In genomic region chr17:78792122-78792521, GRCm38 (mm10) we compare ENCODE assay signal across 28 mouse cellular contexts. TPM values are rescaled to one million over a fixed set of nuclear protein-coding genes. Genes with fewer than 3 reads are reported as not detected.
DNase-seq lines count a peak whose midpoint lies in the region; ATAC-seq and TF ChIP-seq lines count a peak whose summit lies in the region.
"Had no signal": no experiment of that assay in that cellular context is flagged by ENCODE, and none has a peak within 500 bp of the region (broad histone marks: within the 10 kb centered on the region; RNA-seq: fewer than 3 reads in every experiment).

No protein-coding gene starts in this region.

- 74% methylated on average over 3 of the region's 3 CpGs for WGBS in heart, adult 2 months
- 68% methylated on average over 3 of the region's 3 CpGs for WGBS in heart, embryonic 15.5 days
- 83% methylated on average over 3 of the region's 3 CpGs for WGBS in lung, embryonic 14.5 days

- TF ChIP-seq POLR2A in heart, adult 2 months (IDR thresholded peaks at IDR 0.05; ENCODE audit: insufficient read depth, low read depth, low read length): no peak

- no peaks in the 10 kb centered on the region; the same call in 1 of the 2 replicates for H3K79me2 ChIP-seq in heart, adult 2 months (replicated peaks; ENCODE audit: control insufficient read depth, insufficient read depth, low read length)

- TF ChIP-seq EP300 in heart, adult 2 months (IDR thresholded peaks at IDR 0.05; ENCODE audit: insufficient read depth, low read depth, low read length): no peak

- no peak for ATAC-seq in heart, embryonic 15.5 days (replicated peaks; ENCODE audit: insufficient number of reproducible peaks, insufficient read depth, low FRiP score, low read depth)
- ATAC-seq in lung, embryonic 14.5 days (ENCODE audit: insufficient read depth): no peak
- ATAC-seq: CD4-positive, CD25-positive, alpha-beta regulatory T cell, adult 4 months; forebrain, embryonic 13.5 days; midbrain, embryonic 16.5 days had no signal

- 0 out of 2 replicates have a peak overlapping the region, but pooled peaks have one; percentile 9 for H3K4me2 ChIP-seq in heart, embryonic 15.5 days
- no peak overlapping the region for H3K4me2 ChIP-seq in lung, embryonic 14.5 days
- H3K4me2 ChIP-seq: embryonic facial prominence, embryonic 13.5 days; forebrain, embryonic 13.5 days; hindbrain, embryonic 13.5 days; liver, embryonic 15.5 days; neural tube, embryonic 13.5 days had no signal

- DNase-seq in heart, adult 2 months: no peak
- DNase-seq in heart, postnatal 10 days: no peak
- DNase-seq in heart, postnatal 4 days: no peak
- no peak for DNase-seq in lung, embryonic 14.5 days
- DNase-seq in lung, postnatal 4 days: no peak
- no peak for DNase-seq in adrenal gland, adult 2 months
- DNase-seq: cerebellum, adult 8-10 months; cerebellum, postnatal 36 days; embryo, embryonic 11 days; kidney, postnatal 14 days; liver; retina, postnatal 1 day; right cerebral cortex, postnatal 25 days; spleen, adult 18-20 months; thymus, postnatal 14 days had no signal

- intact Hi-C loops in heart, adult 2 months (cut with DNase I): no loop called here
- intact Hi-C loops in heart, postnatal 10 days (cut with DNase I): no loop called here

- no peak for TF ChIP-seq CTCF in heart, adult 2 months (IDR thresholded peaks at IDR 0.05)
- no peak for TF ChIP-seq CTCF in lung, embryonic 14.5 days (IDR thresholded peaks at IDR 0.05; ENCODE audit: low read depth)

- no peak overlapping the region for H3K9ac ChIP-seq in heart, adult 2 months (ENCODE audit: low read depth, low read length)
- no peak overlapping the region for H3K9ac ChIP-seq in heart, embryonic 15.5 days
- no peak overlapping the region for H3K9ac ChIP-seq in lung, embryonic 14.5 days
- H3K9ac ChIP-seq: embryonic facial prominence, embryonic 13.5 days; forebrain, embryonic 13.5 days; hindbrain, embryonic 13.5 days; liver, embryonic 15.5 days; neural tube, embryonic 13.5 days had no signal

- peaks cover 6% of the 10 kb centered on the region for H3K4me1 ChIP-seq in heart, adult 2 months (ENCODE audit: control insufficient read depth, insufficient read depth, low read length)
- peaks cover 16% of the 10 kb centered on the region for H3K4me1 ChIP-seq in heart, embryonic 15.5 days (replicated peaks)
- H3K4me1 ChIP-seq in lung, embryonic 14.5 days (ENCODE audit: insufficient read depth): no peaks in the 10 kb centered on the region
- H3K4me1 ChIP-seq: embryonic facial prominence, embryonic 13.5 days; forebrain, embryonic 13.5 days; hindbrain, embryonic 13.5 days; limb, embryonic 10.5 days; liver, embryonic 15.5 days; midbrain, embryonic 10.5 days; neural tube, embryonic 13.5 days had no signal

- H3K27ac ChIP-seq in heart, adult 2 months: peak overlapping the region; percentile 80
- H3K27ac ChIP-seq in heart, embryonic 15.5 days: peak overlapping the region; percentile 94
- peak overlapping the region; percentile 1; the same call in 1 of the 2 replicates for H3K27ac ChIP-seq in lung, embryonic 14.5 days (ENCODE audit: low read depth)
- H3K27ac ChIP-seq: embryonic facial prominence, embryonic 13.5 days; forebrain, embryonic 13.5 days; hindbrain, embryonic 13.5 days; layer of hippocampus, adult 2 months; limb, embryonic 10.5 days; liver, embryonic 15.5 days; macrophage; midbrain, embryonic 10.5 days; neural tube, embryonic 13.5 days had no signal

- H3K36me3 ChIP-seq in heart, adult 2 months (ENCODE audit: control insufficient read depth, insufficient read depth, low read length): peaks cover 21% of the 10 kb centered on the region
- peaks cover 31% of the 10 kb centered on the region for H3K36me3 ChIP-seq in heart, embryonic 15.5 days
- peaks cover 45% of the 10 kb centered on the region for H3K36me3 ChIP-seq in lung, embryonic 14.5 days (ENCODE audit: insufficient read depth)

- H3K9me3 ChIP-seq in heart, embryonic 15.5 days (replicated peaks): no peaks in the 10 kb centered on the region
- no peaks in the 10 kb centered on the region for H3K9me3 ChIP-seq in lung, embryonic 14.5 days (ENCODE audit: low read depth, low read length)
- H3K9me3 ChIP-seq: embryonic facial prominence, embryonic 13.5 days; forebrain, embryonic 13.5 days; hindbrain, embryonic 13.5 days; limb, embryonic 10.5 days; liver, embryonic 15.5 days; midbrain, embryonic 10.5 days; neural tube, embryonic 13.5 days had no signal

- H3K27me3 ChIP-seq in heart, adult 2 months (ENCODE audit: control insufficient read depth, insufficient read depth, low read length): no peaks in the 10 kb centered on the region
- H3K27me3 ChIP-seq in heart, embryonic 15.5 days: no peaks in the 10 kb centered on the region
- H3K27me3 ChIP-seq in lung, embryonic 14.5 days (ENCODE audit: insufficient read depth, low read length): no peaks in the 10 kb centered on the region
- H3K27me3 ChIP-seq: embryonic facial prominence, embryonic 13.5 days; forebrain, embryonic 13.5 days; hindbrain, embryonic 13.5 days; liver, embryonic 15.5 days; neural tube, embryonic 13.5 days had no signal

- no peak overlapping the region for H3K4me3 ChIP-seq in heart, adult 2 months
- no peak overlapping the region for H3K4me3 ChIP-seq in heart, embryonic 15.5 days
- H3K4me3 ChIP-seq in lung, embryonic 14.5 days (ENCODE audit: low read depth, low read length): no peak overlapping the region
- H3K4me3 ChIP-seq: embryonic facial prominence, embryonic 13.5 days; forebrain, embryonic 13.5 days; hindbrain, embryonic 13.5 days; layer of hippocampus, adult 2 months; limb, embryonic 10.5 days; liver, embryonic 15.5 days; midbrain, embryonic 10.5 days; myocyte; neural tube, embryonic 13.5 days had no signal

RNA-seq across cellular contexts. Expression of gene Heatr5b, which starts 43.0 kb away (rescaled TPM):
- 10 to 100 TPM; 38.8 to 45.7 TPM for total RNA-seq in heart, adult 2 months (2021)
- polyA plus RNA-seq in heart, adult 2 months (2012; rRNA removed): 27.7 and 57.3 TPM in 2 replicates
- 10 to 100 TPM; 31.7 to 35.5 TPM for total RNA-seq in heart, postnatal 10 days (2021)
- 21.9 and 22.2 TPM in 2 replicates for polyA plus RNA-seq in heart, embryonic 15.5 days (2015; fragmentation: Nextera tagmentation; extraction: Ambion mirVana)
- total RNA-seq in heart, postnatal 4 days (2021): 10 to 100 TPM; 33.0 to 35.0 TPM
- polyA plus RNA-seq in lung, embryonic 14.5 days (2014; fragmentation: Nextera tagmentation; extraction: Ambion mirVana): 12.3 and 15.0 TPM in 2 replicates
- total RNA-seq in adrenal gland, adult 2 months (2021): 10 to 100 TPM; 34.7 to 40.5 TPM
- polyA plus RNA-seq in adrenal gland, adult 2 months (2012; rRNA removed): 14.1 and 16.9 TPM in 2 replicates

RNA-seq across cellular contexts. Expression of gene Gpatch11, which starts 43.2 kb away (rescaled TPM):
- total RNA-seq in heart, adult 2 months (2021): 10 to 100 TPM; 26.4 to 26.9 TPM
- 11.6 and 20.1 TPM in 2 replicates for polyA plus RNA-seq in heart, adult 2 months (2012; rRNA removed)
- total RNA-seq in heart, postnatal 10 days (2021): 10 to 100 TPM; 25.9 to 30.0 TPM
- polyA plus RNA-seq in heart, embryonic 15.5 days (2015; fragmentation: Nextera tagmentation; extraction: Ambion mirVana): 36.8 and 39.5 TPM in 2 replicates
- total RNA-seq in heart, postnatal 4 days (2021): 10 to 100 TPM; 24.9 TPM
- 35.6 and 36.0 TPM in 2 replicates for polyA plus RNA-seq in lung, embryonic 14.5 days (2014; fragmentation: Nextera tagmentation; extraction: Ambion mirVana)
- total RNA-seq in adrenal gland, adult 2 months (2021): 10 to 100 TPM; 26.6 to 32.3 TPM
- 4.9 and 5.7 TPM in 2 replicates for polyA plus RNA-seq in adrenal gland, adult 2 months (2012; rRNA removed)

RNA-seq across cellular contexts. Expression of gene Strn, which starts 55.1 kb away (rescaled TPM):
- 10 to 100 TPM; 20.3 to 24.2 TPM for total RNA-seq in heart, adult 2 months (2021)
- 6.1 and 11.8 TPM in 2 replicates for polyA plus RNA-seq in heart, adult 2 months (2012; rRNA removed)
- total RNA-seq in heart, postnatal 10 days (2021): 10 to 100 TPM; 40.1 to 42.4 TPM
- 11.1 and 12.0 TPM in 2 replicates for polyA plus RNA-seq in heart, embryonic 15.5 days (2015; fragmentation: Nextera tagmentation; extraction: Ambion mirVana)
- total RNA-seq in heart, postnatal 4 days (2021): 10 to 100 TPM; 49.7 to 52.8 TPM
- polyA plus RNA-seq in lung, embryonic 14.5 days (2014; fragmentation: Nextera tagmentation; extraction: Ambion mirVana): 7.2 and 8.1 TPM in 2 replicates
- 10 to 100 TPM; 19.8 to 23.5 TPM for total RNA-seq in adrenal gland, adult 2 months (2021)
- polyA plus RNA-seq in adrenal gland, adult 2 months (2012; rRNA removed): 3.1 and 3.6 TPM in 2 replicates

Comparison
In these comparisons a context has a peak if more than half of its experiments do, and no peak if none do; other contexts are left out.
1. H3K27ac ChIP-seq: peak in every context shown above with its lines; median percentile 94 in heart, embryonic 15.5 days; 80 in heart, adult 2 months; 1 in lung, embryonic 14.5 days.